Mouse (Mus musculus) left cerebral cortex, postnatal 10 days (tissue): ENCODE data around the gene AU022751. TPM values are rescaled to one million over a fixed set of nuclear protein-coding genes. Genes with fewer than 3 reads are reported as not detected.
"Not testable (repeated sequence)": the region's sequence is repeated elsewhere in the genome, so short reads cannot be mapped to it uniquely, and the experiment has no call there.

ENCODE experiments used
- DNase-seq, 2 experiments: peaks; one replicate each; pipeline ENCODE4 v3.0.0; 2021 to 2022; ENCODE audit warnings: low spot score in 2 of 2, mixed read lengths in 1 of 2; ENCODE audit errors: extremely low spot score in 1 of 2
- intact Hi-C: fragments of 180-260 bp; cut with DNase I; formaldehyde crosslinking; loops from one replicate; pipeline ENCODE4 v1.15.1; 2025
- microRNA-seq: library from miRNA; unstranded; fragments of <30 nt; microRNA quantifications from one replicate; pipeline ENCODE4 v1.2.0, GENCODE M21; 2022
- total RNA-seq, 2 experiments: library from RNA; stranded (reverse); gene quantifications; 2 replicates each; pipeline ENCODE4 v1.2.3; 2021

Gene AU022751
- total RNA-seq: 1 to 10 TPM in 1 of 2 experiments, under 1 TPM in 1; 0.57 to 1.1 TPM

DNA sequence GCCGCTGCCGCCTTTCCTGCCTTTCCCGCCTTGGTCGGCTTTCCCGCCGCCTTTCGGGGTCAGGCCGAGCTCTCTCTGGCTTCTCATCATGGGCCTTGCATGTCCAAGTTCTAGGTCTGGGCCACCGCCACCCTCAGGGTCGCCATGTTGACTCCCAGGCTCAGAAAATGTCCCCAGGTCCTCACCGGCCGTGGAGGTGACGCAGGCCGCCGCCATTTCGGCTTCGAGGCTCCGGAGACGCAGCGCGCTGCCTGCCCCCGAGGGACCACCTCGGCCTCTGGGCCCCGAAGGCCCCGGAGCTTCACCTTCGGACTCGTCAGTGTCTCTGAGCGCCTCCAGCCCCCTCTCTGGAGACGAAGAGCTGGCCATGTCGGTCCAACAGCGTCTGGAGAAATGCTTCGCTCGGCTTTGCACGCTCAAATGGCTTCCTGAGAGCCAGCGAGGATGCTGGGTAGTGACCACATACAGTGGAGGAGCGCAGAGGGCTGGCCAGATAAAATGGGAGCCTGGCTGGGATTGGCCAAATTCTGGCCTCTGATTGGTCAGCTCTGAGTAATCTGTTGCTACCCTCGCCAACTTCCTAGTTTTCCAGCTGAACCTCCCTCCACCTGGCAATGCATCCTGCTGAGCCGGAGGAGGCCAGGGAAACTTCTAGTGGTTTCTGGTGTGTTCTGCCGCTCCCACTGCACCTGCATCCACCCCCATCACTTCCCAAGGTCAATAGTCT lies at the start of gene AU022751:
AU022751 (minus strand) TSS at position 466 of the 727 bp plus-strand sequence.
- intact Hi-C loops: no loop called here
- DNase-seq: peak in 1 of 2 experiments; percentile 12

GRCm38 (mm10) chrX:6091996-6092757 lies 9.0 kb upstream of the AU022751 start:
- intact Hi-C loops: loop anchor here (10.0 kb wide), 2 partner anchors 47 to 63 kb away; partner anchors contain the start of gene Nudt11
- DNase-seq: peak; percentile 36 to 43

GRCm38 (mm10) chrX:6091547-6091946 lies 8.3 kb upstream of the AU022751 start:
- peak; percentile 2 to 15 for DNase-seq
- intact Hi-C loops: loop anchor here (10.0 kb wide), 2 partner anchors 47 to 63 kb away; partner anchors contain the start of gene Nudt11

- intact Hi-C loops: no loop called here
- no peak for DNase-seq
Measured at GRCm38 (mm10) chrX:6061563-6061962, 21.7 kb downstream of the AU022751 start.

- intact Hi-C loops: loop anchor here (10.0 kb wide), 1 partner anchor 47 kb away; no protein-coding TSS in a partner anchor
- DNase-seq: not testable (repeated sequence)
Measured at GRCm38 (mm10) chrX:6047936-6048614, 35.1 kb downstream of the AU022751 start.

- intact Hi-C loops: loop anchor here (10.0 kb wide), 1 partner anchor 48 kb away; no protein-coding TSS in a partner anchor
- peak in 1 of 2 experiments; percentile 41 for DNase-seq
Measured at GRCm38 (mm10) chrX:6047066-6047935, 35.9 kb downstream of the AU022751 start, which contains the start of gene Nudt11. Nudt11 (plus strand) TSS chrX:6047453.

Small RNA genes within 50 kb of the gene (microRNA-seq; reads per million reads assigned to microRNA genes)
- gene Gm27360: not detected

Other genes starting within 250 kb of the AU022751 start
- 10 to 100 TPM; 37.1 to 38.8 TPM for gene Nudt11, start 36.0 kb downstream of the AU022751 start, total RNA-seq
- 10 to 100 TPM; 28.6 to 31.6 TPM for gene Nudt10, start 89.6 kb upstream of the AU022751 start, total RNA-seq
- under 1 TPM; 0.45 to 0.54 TPM for gene Bmp15, start 237.3 kb upstream of the AU022751 start, total RNA-seq